Mouse (Mus musculus) kidney, adult 2 months (tissue): ENCODE measurements at regions not wholly inside any gene's neighbourhood (a gene's known extent, or its start where the extent isn't known, plus 50 kb on each side); places are given as distances from the start of the nearest gene placed in this dataset.

Experiments
- CTCF ChIP-seq: fragments of 200-500 bp; conservative IDR thresholded peaks from 2 replicates; pipeline ENCODE4 v1.5.1; 2011; ENCODE audit warnings: low read depth, mild to moderate bottlenecking, control low read depth, low read length, moderate library complexity, mixed read lengths; ENCODE audit not compliant: insufficient read depth, insufficient read length
- POLR2A ChIP-seq: fragments of 200-500 bp; IDR thresholded peaks from one replicate; pipeline ENCODE4 v1.6.1; 2011; ENCODE audit warnings: low read depth, low read length, control low read depth

DNA sequence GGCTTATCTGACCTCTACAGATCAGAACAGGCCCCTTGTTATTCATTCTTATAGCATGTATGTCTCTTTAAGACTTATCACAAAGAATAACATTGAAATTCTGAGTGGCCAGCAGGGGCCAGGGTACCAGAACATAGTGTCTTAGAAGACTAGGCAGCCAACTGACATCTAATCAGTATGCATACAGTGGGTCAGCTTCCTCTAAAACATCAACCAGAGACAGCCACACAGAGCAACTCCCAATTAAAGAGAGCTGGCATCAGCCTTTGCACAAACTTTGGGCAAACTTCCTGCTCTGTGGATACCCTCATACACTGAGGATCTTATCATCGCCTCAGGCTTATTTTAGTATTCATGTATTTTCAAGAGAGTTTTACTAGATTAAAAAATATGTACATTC, 109.1 kb downstream of the 4930474N05Rik start:
- TF ChIP-seq POLR2A, result no peak
- no peak for TF ChIP-seq CTCF
